Mouse (Mus musculus): Measurements from ENCODE around the gene Ubox5. TPM values are rescaled to one million over a fixed set of nuclear protein-coding genes. Genes with fewer than 3 reads are reported as not detected.
"Not testable (repeated sequence)": the region's sequence is repeated elsewhere in the genome, so short reads cannot be mapped to it uniquely, and the experiment has no call there.

The Ubox5 gene
- polyA plus RNA-seq, 1 experiment: 9.6 TPM

DNA sequence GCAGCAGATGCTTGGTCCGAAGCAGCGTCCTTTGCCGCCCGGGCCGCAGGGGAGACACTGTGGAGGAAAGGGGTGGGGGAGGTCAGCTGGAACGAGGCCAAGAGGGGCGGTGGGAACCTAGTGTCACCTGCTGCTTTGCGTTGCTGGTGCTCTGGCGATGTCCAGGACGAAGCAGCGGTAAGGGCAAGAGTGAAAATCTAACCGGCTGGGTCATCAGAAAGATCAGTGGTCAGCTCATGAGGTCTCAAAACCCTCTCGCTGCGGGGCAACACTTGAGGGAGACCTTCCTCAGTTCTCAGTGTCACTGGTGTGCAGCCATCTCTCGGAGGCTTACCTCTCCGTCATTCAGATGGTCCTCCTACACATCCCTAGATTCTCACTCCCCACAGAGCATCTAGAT is 48.6 kb downstream of the Ubox5 start:
- TF ChIP-seq CTCF (IDR thresholded peaks at IDR 0.05; ENCODE audit: borderline replicate concordance, insufficient read depth, low read depth, low read length): no peak
- TF ChIP-seq POLR2A (IDR thresholded peaks at IDR 0.05; ENCODE audit: borderline replicate concordance, insufficient read depth, low read length): no peak
- Histone ChIP-seq H3K27ac (ENCODE audit: insufficient read depth, low read length) (no peak overlapping the region), H3K27me3 (ENCODE audit: control insufficient read depth, insufficient read depth, low read length) (no peaks in the 10 kb centered on the region; the same call in 1 of the 2 replicates), H3K4me3 (replicated peaks; ENCODE audit: insufficient read depth, low read depth, low read length) (no peak overlapping the region), H3K4me1 (ENCODE audit: control insufficient read depth, insufficient read depth, low read length) (peaks cover 11% of the 10 kb centered on the region; the same call in 1 of the 2 replicates)
- no peak for DNase-seq
- WGBS: 6% methylated on average over 16 of the region's 16 CpGs

DNA sequence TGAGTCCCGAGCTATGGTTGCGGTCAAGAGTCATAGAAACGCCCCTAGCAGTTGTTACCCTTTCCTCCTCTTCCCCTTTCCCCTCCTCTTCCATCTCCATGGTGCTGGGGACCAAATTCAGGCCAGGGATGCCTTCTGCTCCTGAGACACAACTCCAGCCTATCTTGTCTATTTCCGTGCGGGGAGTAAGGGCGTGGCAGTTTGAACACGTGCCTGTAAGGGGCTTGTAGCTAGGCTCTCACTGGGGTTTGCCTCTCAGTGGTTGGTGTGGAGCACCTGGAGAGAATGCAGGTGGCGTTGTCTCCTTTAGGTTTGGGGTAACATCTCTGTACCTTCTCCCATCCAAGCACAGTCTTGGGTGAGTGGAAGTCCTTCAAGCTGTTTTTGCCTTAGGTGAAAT is 50.0 kb downstream of the Ubox5 start:
- 14% methylated on average over 8 of the region's 8 CpGs for WGBS
- H3K27ac ChIP-seq (ENCODE audit: insufficient read depth, low read length): no peak overlapping the region
- no peak overlapping the region for H3K4me3 ChIP-seq (replicated peaks; ENCODE audit: insufficient read depth, low read depth, low read length)
- DNase-seq: no peak
- no peak for TF ChIP-seq CTCF (IDR thresholded peaks at IDR 0.05; ENCODE audit: borderline replicate concordance, insufficient read depth, low read depth, low read length)
- no peak for TF ChIP-seq POLR2A (IDR thresholded peaks at IDR 0.05; ENCODE audit: borderline replicate concordance, insufficient read depth, low read length)
- H3K4me1 ChIP-seq (ENCODE audit: control insufficient read depth, insufficient read depth, low read length): peaks cover 13% of the 10 kb centered on the region; the same call in 1 of the 2 replicates
- no peaks in the 10 kb centered on the region; the same call in 1 of the 2 replicates for H3K27me3 ChIP-seq (ENCODE audit: control insufficient read depth, insufficient read depth, low read length)

DNA sequence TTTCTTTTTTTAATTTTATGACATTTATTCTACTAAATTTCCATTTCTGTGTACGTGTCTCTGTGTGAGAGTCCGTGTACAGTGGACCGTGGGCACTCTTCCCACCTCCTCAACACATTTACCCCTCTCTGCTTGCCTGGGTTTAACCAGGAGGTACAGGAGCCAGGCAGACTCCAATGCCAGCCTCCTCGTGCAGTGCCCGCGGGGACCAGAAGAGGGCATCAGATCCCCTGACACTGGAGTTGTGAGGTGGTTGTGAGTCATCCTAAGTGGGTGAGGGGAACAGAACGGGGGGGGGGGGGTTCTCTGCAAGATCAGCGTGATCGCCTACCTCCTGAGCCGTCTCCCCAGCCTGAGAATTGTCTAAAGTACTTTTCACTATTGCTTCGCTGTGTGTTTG is 51.7 kb downstream of the Ubox5 start:
- 10% methylated on average over 11 of the region's 11 CpGs for WGBS
- H3K4me1 ChIP-seq (ENCODE audit: control insufficient read depth, insufficient read depth, low read length): peaks cover 13% of the 10 kb centered on the region; the same call in 1 of the 2 replicates
- H3K27ac ChIP-seq (ENCODE audit: insufficient read depth, low read length): no peak overlapping the region
- TF ChIP-seq POLR2A (IDR thresholded peaks at IDR 0.05; ENCODE audit: borderline replicate concordance, insufficient read depth, low read length) (no peak), CTCF (IDR thresholded peaks at IDR 0.05; ENCODE audit: borderline replicate concordance, insufficient read depth, low read depth, low read length) (peak; percentile 73; the same call in 1 of the 2 replicates)
- peak; percentile 60 to 76 for DNase-seq
- H3K27me3 ChIP-seq (ENCODE audit: control insufficient read depth, insufficient read depth, low read length): no peaks in the 10 kb centered on the region; the same call in 1 of the 2 replicates
- no peak overlapping the region for H3K4me3 ChIP-seq (replicated peaks; ENCODE audit: insufficient read depth, low read depth, low read length)

DNA sequence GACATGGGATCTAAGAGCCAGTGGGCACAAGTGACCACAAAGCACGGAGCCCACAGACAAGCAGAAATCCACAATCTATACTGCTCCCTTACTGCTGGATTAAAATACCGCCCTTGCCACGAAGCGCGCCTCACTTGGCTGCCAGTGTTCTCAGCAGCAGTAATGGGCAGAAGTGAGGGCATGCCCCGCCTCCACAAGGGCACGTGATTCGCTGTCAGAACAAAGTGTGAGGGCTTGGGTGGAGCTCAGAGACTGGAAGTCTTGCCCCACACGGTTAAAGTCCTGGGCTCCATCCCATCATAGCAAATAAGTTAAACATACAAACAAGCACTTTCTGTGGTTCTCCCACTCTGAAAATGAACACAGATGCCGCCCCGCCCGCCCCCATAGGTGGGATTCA is 52.2 kb downstream of the Ubox5 start:
- H3K27me3 ChIP-seq (ENCODE audit: control insufficient read depth, insufficient read depth, low read length): no peaks in the 10 kb centered on the region; the same call in 1 of the 2 replicates
- H3K4me1 ChIP-seq (ENCODE audit: control insufficient read depth, insufficient read depth, low read length): peaks cover 13% of the 10 kb centered on the region; the same call in 1 of the 2 replicates
- WGBS: 5% methylated on average over 12 of the region's 12 CpGs
- TF ChIP-seq CTCF (IDR thresholded peaks at IDR 0.05; ENCODE audit: borderline replicate concordance, insufficient read depth, low read depth, low read length) (no peak), POLR2A (IDR thresholded peaks at IDR 0.05; ENCODE audit: borderline replicate concordance, insufficient read depth, low read length) (no peak)
- peak; percentile 23 to 30 for DNase-seq
- no peak overlapping the region for H3K27ac ChIP-seq (ENCODE audit: insufficient read depth, low read length)
- H3K4me3 ChIP-seq (replicated peaks; ENCODE audit: insufficient read depth, low read depth, low read length): no peak overlapping the region

DNA sequence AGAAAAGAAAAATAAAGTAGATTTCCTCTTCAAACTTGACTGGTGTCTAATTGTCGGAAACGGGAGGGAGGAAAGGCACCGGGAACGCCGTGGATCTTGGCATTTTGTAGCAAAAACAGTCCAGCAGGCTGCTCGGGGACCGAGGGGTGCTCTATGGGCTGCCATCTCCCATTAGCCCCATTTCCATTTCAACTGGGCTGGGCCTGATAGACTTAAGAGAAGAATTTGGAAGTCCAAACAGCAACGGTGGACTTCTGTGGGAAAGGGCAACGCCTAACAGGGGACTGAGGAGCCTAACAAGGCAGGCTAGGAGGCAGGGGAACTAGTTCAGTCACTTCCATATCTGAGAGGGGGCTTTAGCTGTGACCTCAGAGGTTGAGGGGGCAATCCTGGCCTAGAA is 52.8 kb downstream of the Ubox5 start:
- DNase-seq: peak in 1 of 2 experiments; percentile 23
- 22% methylated on average over 9 of the region's 9 CpGs for WGBS
- Histone ChIP-seq H3K4me3 (replicated peaks; ENCODE audit: insufficient read depth, low read depth, low read length) (no peak overlapping the region), H3K4me1 (ENCODE audit: control insufficient read depth, insufficient read depth, low read length) (peaks cover 13% of the 10 kb centered on the region; the same call in 1 of the 2 replicates), H3K27ac (ENCODE audit: insufficient read depth, low read length) (no peak overlapping the region), H3K27me3 (ENCODE audit: control insufficient read depth, insufficient read depth, low read length) (no peaks in the 10 kb centered on the region; the same call in 1 of the 2 replicates)
- TF ChIP-seq POLR2A (IDR thresholded peaks at IDR 0.05; ENCODE audit: borderline replicate concordance, insufficient read depth, low read length) (no peak), CTCF (IDR thresholded peaks at IDR 0.05; ENCODE audit: borderline replicate concordance, insufficient read depth, low read depth, low read length) (no peak)

DNA sequence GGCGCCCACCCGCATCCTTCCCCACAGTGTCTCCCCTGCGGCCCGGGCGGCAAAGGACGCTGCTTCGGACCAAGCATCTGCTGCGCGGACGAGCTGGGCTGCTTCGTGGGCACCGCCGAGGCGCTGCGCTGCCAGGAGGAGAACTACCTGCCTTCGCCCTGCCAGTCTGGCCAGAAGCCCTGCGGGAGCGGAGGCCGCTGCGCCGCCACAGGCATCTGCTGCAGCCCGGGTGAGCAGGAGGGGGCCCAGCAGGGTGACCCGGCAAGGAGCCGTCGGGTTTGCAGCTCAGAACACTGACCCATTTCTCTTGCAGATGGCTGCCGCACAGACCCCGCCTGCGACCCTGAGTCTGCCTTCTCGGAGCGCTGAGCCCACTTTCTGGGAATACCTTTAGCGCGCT is 53.3 kb downstream of the Ubox5 start:
- peak; percentile 57 to 65 for DNase-seq
- peak overlapping the region; percentile 11 for H3K4me3 ChIP-seq (replicated peaks; ENCODE audit: insufficient read depth, low read depth, low read length)
- 3% methylated on average over 32 of the region's 32 CpGs for whole genome bisulfite sequencing
- not testable (repeated sequence) for H3K27me3 ChIP-seq (ENCODE audit: control insufficient read depth, insufficient read depth, low read length); H3K27ac ChIP-seq (ENCODE audit: insufficient read depth, low read length)
- peaks cover 13% of the 10 kb centered on the region; the same call in 1 of the 2 replicates for H3K4me1 ChIP-seq (ENCODE audit: control insufficient read depth, insufficient read depth, low read length)

DNA sequence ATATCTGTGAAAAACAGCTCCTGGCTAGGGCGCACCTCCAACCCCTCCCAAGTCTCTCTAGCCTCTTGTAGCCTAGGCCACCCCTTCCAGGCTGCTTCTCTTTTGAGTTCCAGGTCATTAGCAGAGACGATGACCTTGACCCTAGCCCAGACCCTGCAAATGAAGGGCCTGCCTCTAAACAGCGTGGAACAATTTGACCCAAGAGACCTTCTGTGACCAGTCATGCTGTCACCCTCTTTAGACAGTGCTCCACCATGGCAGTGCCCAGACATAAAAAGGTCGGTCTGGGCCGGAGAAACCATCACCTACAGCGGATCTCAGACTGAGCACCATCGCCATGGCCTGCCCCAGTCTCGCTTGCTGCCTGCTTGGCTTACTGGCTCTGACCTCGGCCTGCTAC is 54.0 kb downstream of the Ubox5 start, which contains the start of gene Oxt:
Oxt (plus strand) TSS at position 301 of the 400 bp plus-strand sequence.
- TF ChIP-seq POLR2A (IDR thresholded peaks at IDR 0.05; ENCODE audit: borderline replicate concordance, insufficient read depth, low read length) (no peak), CTCF (IDR thresholded peaks at IDR 0.05; ENCODE audit: borderline replicate concordance, insufficient read depth, low read depth, low read length) (no peak)
- Histone ChIP-seq H3K4me1 (ENCODE audit: control insufficient read depth, insufficient read depth, low read length) (peaks cover 9% of the 10 kb centered on the region; the same call in 1 of the 2 replicates), H3K4me3 (replicated peaks; ENCODE audit: insufficient read depth, low read depth, low read length) (peak within 1 kb of the TSS; percentile 11), H3K27ac (ENCODE audit: insufficient read depth, low read length) (no peak within 1 kb of the TSS), H3K27me3 (ENCODE audit: control insufficient read depth, insufficient read depth, low read length) (no peaks in the 10 kb centered on the region; the same call in 1 of the 2 replicates)
- no peak for DNase-seq
- 77% methylated on average over 9 of the region's 9 CpGs for WGBS

DNA sequence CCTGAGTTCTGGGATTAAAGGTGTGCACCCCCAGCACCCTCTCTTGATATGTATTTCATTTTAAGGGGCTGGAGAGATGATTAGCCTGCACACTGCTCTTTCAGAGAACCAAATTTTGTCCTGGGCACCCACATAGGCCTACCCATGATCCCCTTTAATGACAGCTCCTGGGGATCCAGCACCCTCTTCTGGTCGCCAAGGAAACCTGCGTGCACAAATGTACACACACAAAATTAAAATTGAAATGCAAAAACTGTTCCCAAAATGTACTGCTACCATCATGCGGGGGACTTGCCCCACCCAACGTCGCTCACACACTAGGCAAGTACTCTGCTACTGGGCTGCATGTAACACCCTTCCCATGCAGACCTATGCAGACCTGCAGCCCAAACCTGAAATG is 54.9 kb downstream of the Ubox5 start:
- H3K27me3 ChIP-seq (ENCODE audit: control insufficient read depth, insufficient read depth, low read length): no peaks in the 10 kb centered on the region

More for the DNA sequence above, 54.9 kb downstream of the Ubox5 start:
- H3K4me3 ChIP-seq (replicated peaks; ENCODE audit: insufficient read depth, low read depth, low read length): no peak overlapping the region
- TF ChIP-seq POLR2A (IDR thresholded peaks at IDR 0.05; ENCODE audit: borderline replicate concordance, insufficient read depth, low read length): no peak
- 0 out of 2 replicates have a peak, but pooled peaks have one; percentile 6 for TF ChIP-seq CTCF (IDR thresholded peaks at IDR 0.05; ENCODE audit: borderline replicate concordance, insufficient read depth, low read depth, low read length)
- 87% methylated on average over 5 of the region's 5 CpGs for WGBS
- peaks cover 9% of the 10 kb centered on the region; the same call in 1 of the 2 replicates for H3K4me1 ChIP-seq (ENCODE audit: control insufficient read depth, insufficient read depth, low read length)
- no peak for DNase-seq
- H3K27ac ChIP-seq (ENCODE audit: insufficient read depth, low read length): no peak overlapping the region
